Mouse (Mus musculus): ENCODE results near the gene Txnrd3.

- TF ChIP-seq CTCF (IDR thresholded peaks at IDR 0.05; ENCODE audit: low read depth) (no peak), EP300 (optimal IDR thresholded peaks at IDR 0.05) (no peak)
Measured at GRCm38 (mm10) chr6:89673135-89673780, 29.5 kb downstream of the Txnrd3 start.

Measured in stomach, postnatal 0 days (tissue).